Mouse (Mus musculus) spleen, adult 12 weeks (tissue): ENCODE data around the gene Vps39.
A peak's percentile ranks its signal among the peaks of the same experiment; 100 is the strongest.

ENCODE experiments used
- DNase-seq: peaks from one replicate; pipeline ENCODE4 v3.0.0; 2022; ENCODE audit warnings: low spot score

Vps39 gene

GRCm38 (mm10) chr2:120296160-120296559, 56.8 kb downstream of the Vps39 start:
- DNase-seq: no peak

GRCm38 (mm10) chr2:120291471-120292078, 61.4 kb downstream of the Vps39 start:
- DNase-seq: no peak

GRCm38 (mm10) chr2:120288995-120289394, 63.9 kb downstream of the Vps39 start, which contains the start of gene Pla2g4d:
Gene Pla2g4d, minus strand, starts transcription at chr2:120289197.
- no peak for DNase-seq

- DNase-seq: no peak
Measured at GRCm38 (mm10) chr2:120288401-120288800, 64.5 kb downstream of the Vps39 start.

GRCm38 (mm10) chr2:120285639-120286038, 67.3 kb downstream of the Vps39 start:
- DNase-seq: no peak

- DNase-seq: no peak
Measured at GRCm38 (mm10) chr2:120284705-120285104, 68.2 kb downstream of the Vps39 start.

GRCm38 (mm10) chr2:120284094-120284493, 68.8 kb downstream of the Vps39 start:
- DNase-seq: no peak

- no peak for DNase-seq
Measured at GRCm38 (mm10) chr2:120283550-120283949, 69.4 kb downstream of the Vps39 start.

- DNase-seq: no peak
Measured at GRCm38 (mm10) chr2:120281221-120281620, 71.7 kb downstream of the Vps39 start.

GRCm38 (mm10) chr2:120279961-120280360, 73.0 kb downstream of the Vps39 start:
- peak; percentile 30 for DNase-seq

- no peak for DNase-seq
Measured at GRCm38 (mm10) chr2:120276951-120277350, 76.0 kb downstream of the Vps39 start.

- no peak for DNase-seq
Measured at GRCm38 (mm10) chr2:120268635-120269034, 84.3 kb downstream of the Vps39 start.
